Mouse (Mus musculus) neural tube, embryonic 11.5 days (tissue): ENCODE measurements around the gene Cdyl. TPM values are rescaled to one million over a fixed set of nuclear protein-coding genes. Genes with fewer than 3 reads are reported as not detected.

Source experiments
- ATAC-seq: fragments of 200-750 bp; cut with Nextera tagmentation; 2 replicates; pipeline ENCODE4 v1.8.0; 2017; ENCODE audit warnings: moderate number of reproducible peaks, mild to moderate bottlenecking, moderate TSS enrichment, moderate library complexity; ENCODE audit not compliant: insufficient read depth, low FRiP score, low TSS enrichment
- DNase-seq: peaks from one replicate; pipeline ENCODE4 v3.0.0-alpha.2; 2015; ENCODE audit warnings: low spot score
- H3K27ac ChIP-seq: fragments of 300-500 bp; sonication (generic); 2 replicates; pipeline ENCODE4 v1.5.1; 2014; ENCODE audit warnings: low read depth, mild to moderate bottlenecking, low read length
- H3K27me3 ChIP-seq: fragments of 300-500 bp; sonication (generic); 2 replicates; pipeline ENCODE4 v1.6.1; 2014; ENCODE audit warnings: mild to moderate bottlenecking, low read length, mixed read lengths; ENCODE audit not compliant: control insufficient read depth, insufficient read depth
- H3K36me3 ChIP-seq: fragments of 300-500 bp; sonication (generic); 2 replicates; pipeline ENCODE4 v1.6.1; 2014; ENCODE audit warnings: mild to moderate bottlenecking, low read length, moderate library complexity, mixed read lengths; ENCODE audit not compliant: control insufficient read depth, insufficient read depth
- H3K4me1 ChIP-seq: fragments of 300-500 bp; sonication (generic); 2 replicates; pipeline ENCODE4 v1.6.1; 2014; ENCODE audit warnings: low read length, mixed read lengths; ENCODE audit not compliant: control insufficient read depth, insufficient read depth
- H3K4me2 ChIP-seq: fragments of 300-500 bp; sonication (generic); 2 replicates; pipeline ENCODE4 v1.6.1; 2014; ENCODE audit warnings: low read depth, mild to moderate bottlenecking, moderate library complexity
- H3K4me3 ChIP-seq: fragments of 300-500 bp; sonication (generic); 2 replicates; pipeline ENCODE4 v1.5.1; 2014; ENCODE audit warnings: low read depth, low read length
- H3K9ac ChIP-seq: fragments of 300-500 bp; sonication (generic); 2 replicates; pipeline ENCODE4 v1.6.1; 2014; ENCODE audit warnings: mild to moderate bottlenecking, low read length
- H3K9me3 ChIP-seq: fragments of 300-500 bp; sonication (generic); 2 replicates; pipeline ENCODE4 v1.6.1; 2016; ENCODE audit warnings: low read length; ENCODE audit not compliant: control insufficient read depth
- WGBS: fragments of 180-500 bp; shearing (Covaris S2); extraction: QIAGEN DNeasy Blood & Tissue Kit; methylation state at CpG from one replicate; pipeline ENCODE4 v1.1.7; 2014; 5-methylcytosine and 5-hydroxymethylcytosine counted together
- polyA plus RNA-seq: library from polyadenylated mRNA; unstranded; fragments of >200 nt; fragmentation: Nextera tagmentation; extraction: Ambion mirVana; gene quantifications from 2 replicates; pipeline ENCODE4 v1.2.1, GENCODE M21; 2014

Cdyl gene
- polyA plus RNA-seq, 1 experiment from 2014 or later: 15.1 TPM

- ATAC-seq: no peak
- H3K36me3 ChIP-seq: no peaks in the 10 kb centered on the region
- no peak overlapping the region for H3K4me3 ChIP-seq
- WGBS: 72% methylated on average over 7 of the region's 7 CpGs
- H3K9me3 ChIP-seq: no peaks in the 10 kb centered on the region
- H3K27me3 ChIP-seq: no peaks in the 10 kb centered on the region
- H3K4me1 ChIP-seq: no peaks in the 10 kb centered on the region
- DNase-seq: no peak
- H3K4me2 ChIP-seq: no peak overlapping the region
- no peak overlapping the region for H3K27ac ChIP-seq
- H3K9ac ChIP-seq: no peak overlapping the region
These were observed 17.9 kb downstream of the Cdyl start for GRCm38 (mm10) chr13:35677433-35678051.

DNA sequence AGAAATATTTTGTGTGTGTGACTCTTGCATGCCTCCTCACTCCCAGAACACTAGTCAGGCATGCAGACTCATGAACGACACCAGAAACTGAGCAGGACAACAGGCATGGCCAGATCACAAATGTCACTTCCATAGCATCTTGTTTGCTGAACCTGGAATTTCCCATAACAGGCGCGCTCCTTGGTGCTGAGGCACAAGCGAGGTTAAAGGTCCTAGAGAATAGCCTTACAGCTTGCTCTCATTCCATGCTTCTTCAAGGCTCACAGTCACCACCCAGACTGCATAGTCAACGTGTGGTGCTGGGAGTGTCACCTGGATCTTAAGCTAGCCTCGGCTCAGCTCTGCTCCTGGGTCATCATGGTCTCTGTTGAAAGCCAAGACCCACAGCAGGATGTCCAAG is 19.1 kb downstream of the Cdyl start:
- ATAC-seq (no peak), DNase-seq (no peak)
- H3K4me3 ChIP-seq: no peak overlapping the region
- H3K4me2 ChIP-seq: no peak overlapping the region
- no peaks in the 10 kb centered on the region for H3K4me1 ChIP-seq
- 89% methylated on average over 6 of the region's 6 CpGs for WGBS
- no peaks in the 10 kb centered on the region for H3K27me3 ChIP-seq
- no peaks in the 10 kb centered on the region for H3K9me3 ChIP-seq
- no peak overlapping the region for H3K27ac ChIP-seq
- no peaks in the 10 kb centered on the region for H3K36me3 ChIP-seq
- H3K9ac ChIP-seq: no peak overlapping the region

DNA sequence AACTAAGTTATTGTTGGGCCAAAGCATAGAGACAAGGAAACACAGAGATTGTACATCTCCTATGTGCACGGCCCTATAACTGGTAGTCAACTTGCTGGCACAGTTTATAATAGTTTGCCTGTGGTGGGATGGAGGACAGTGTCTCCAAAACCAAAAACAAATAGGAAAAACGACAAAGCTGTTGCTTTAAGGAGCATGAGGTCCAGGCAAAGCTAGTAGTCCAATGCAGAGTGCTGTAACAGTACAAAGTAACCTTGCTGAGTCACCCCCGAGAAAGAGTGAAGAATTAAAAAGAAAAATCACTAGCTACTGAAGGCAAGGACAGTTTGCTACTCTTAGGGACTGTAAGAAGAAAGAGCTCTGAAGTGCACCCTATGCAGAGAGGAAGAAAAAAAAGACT is 21.7 kb downstream of the Cdyl start:
- Histone ChIP-seq H3K36me3 (no peaks in the 10 kb centered on the region), H3K9ac (no peak overlapping the region), H3K9me3 (no peaks in the 10 kb centered on the region), H3K4me2 (no peak overlapping the region), H3K4me3 (no peak overlapping the region), H3K27me3 (no peaks in the 10 kb centered on the region), H3K4me1 (no peaks in the 10 kb centered on the region), H3K27ac (no peak overlapping the region)
- ATAC-seq (no peak), DNase-seq (no peak)
- WGBS: 88% methylated on average over 3 of the region's 3 CpGs

GRCm38 (mm10) chr13:35686273-35686672 is 26.6 kb downstream of the Cdyl start:
- Histone ChIP-seq H3K36me3 (no peaks in the 10 kb centered on the region), H3K4me3 (no peak overlapping the region), H3K27ac (no peak overlapping the region), H3K9ac (no peak overlapping the region), H3K4me2 (no peak overlapping the region), H3K4me1 (no peaks in the 10 kb centered on the region), H3K9me3 (no peaks in the 10 kb centered on the region), H3K27me3 (no peaks in the 10 kb centered on the region)
- DNase-seq (no peak), ATAC-seq (no peak)
- WGBS: 84% methylated on average over 8 of the region's 8 CpGs

DNA sequence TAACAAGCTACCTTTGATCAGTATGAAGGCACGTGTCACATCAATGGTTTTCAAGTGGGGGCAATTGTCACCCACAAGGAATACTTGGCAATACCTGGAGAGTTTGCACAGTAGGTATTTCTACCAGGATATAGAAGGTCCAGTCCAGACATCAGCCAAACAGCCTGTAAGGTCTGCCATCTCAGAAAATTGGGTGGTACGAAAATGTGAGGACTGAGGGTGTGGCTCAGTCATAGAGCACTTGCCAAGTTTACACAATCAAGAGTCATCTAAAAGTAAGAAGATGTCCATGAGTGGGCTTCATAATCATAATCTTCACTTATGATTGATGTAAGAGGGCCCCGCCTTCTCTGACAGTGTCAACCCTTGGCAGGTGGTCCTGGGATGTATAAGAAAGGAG is 29.9 kb downstream of the Cdyl start:
- no peak overlapping the region for H3K4me2 ChIP-seq
- no peak overlapping the region for H3K4me3 ChIP-seq
- H3K9ac ChIP-seq: no peak overlapping the region
- H3K27ac ChIP-seq: no peak overlapping the region
- 91% methylated on average over 3 of the region's 3 CpGs for WGBS
- no peaks in the 10 kb centered on the region for H3K9me3 ChIP-seq
- no peak for DNase-seq
- no peaks in the 10 kb centered on the region for H3K27me3 ChIP-seq
- no peaks in the 10 kb centered on the region for H3K4me1 ChIP-seq
- no peaks in the 10 kb centered on the region for H3K36me3 ChIP-seq
- no peak for ATAC-seq

DNA sequence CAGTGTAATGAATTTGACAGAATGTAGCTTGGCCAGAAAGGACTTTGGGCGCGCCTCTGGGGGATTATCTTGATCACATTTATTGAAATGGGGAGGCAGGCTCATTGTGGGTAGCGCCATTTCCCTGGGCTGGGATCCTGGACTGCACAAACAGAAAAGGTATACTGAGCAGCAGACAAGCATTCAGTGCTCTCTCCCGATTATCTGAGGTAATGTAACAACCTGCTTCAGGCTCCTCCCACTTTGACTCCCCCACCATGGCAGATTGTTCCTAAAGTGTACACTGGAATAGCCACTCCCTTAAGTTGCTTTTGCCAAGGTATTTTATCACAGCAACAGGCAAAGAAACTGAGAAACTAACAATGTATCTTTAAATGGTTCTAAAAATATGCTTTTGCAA is 58.0 kb downstream of the Cdyl start:
- Histone ChIP-seq H3K27me3 (no peaks in the 10 kb centered on the region), H3K27ac (no peak overlapping the region), H3K9me3 (no peaks in the 10 kb centered on the region), H3K36me3 (no peaks in the 10 kb centered on the region), H3K4me3 (no peak overlapping the region), H3K4me2 (no peak overlapping the region), H3K9ac (no peak overlapping the region), H3K4me1 (no peaks in the 10 kb centered on the region)
- 93% methylated on average over 4 of the region's 4 CpGs for WGBS
- no peak for ATAC-seq
- DNase-seq: no peak

DNA sequence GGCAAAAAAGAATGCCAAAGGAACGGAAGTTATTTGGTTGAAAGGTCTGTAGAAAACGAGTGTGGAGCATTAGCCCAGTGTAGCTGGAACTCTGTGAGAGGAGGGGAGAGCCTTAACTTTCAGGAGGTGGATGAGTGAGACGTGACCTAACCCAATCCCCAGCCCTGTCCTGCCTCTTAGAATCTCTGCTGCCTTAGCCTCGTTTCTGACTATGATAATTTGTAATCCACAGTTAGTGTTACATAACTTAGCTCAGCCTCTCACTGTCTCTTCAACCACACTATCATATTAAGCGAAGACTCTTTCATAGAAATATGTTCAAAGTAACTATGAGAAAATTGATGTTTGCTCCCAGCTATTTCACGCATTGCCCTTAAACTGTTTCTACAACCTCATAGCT is 59.9 kb downstream of the Cdyl start:
- DNase-seq (no peak), ATAC-seq (no peak)
- 81% methylated on average over 6 of the region's 6 CpGs for WGBS
- Histone ChIP-seq H3K27me3 (no peaks in the 10 kb centered on the region), H3K4me3 (no peak overlapping the region), H3K4me2 (no peak overlapping the region), H3K36me3 (no peaks in the 10 kb centered on the region), H3K9ac (no peak overlapping the region), H3K27ac (no peak overlapping the region), H3K9me3 (no peaks in the 10 kb centered on the region), H3K4me1 (no peaks in the 10 kb centered on the region)

GRCm38 (mm10) chr13:35723073-35723472 is 63.4 kb downstream of the Cdyl start:
- DNase-seq: no peak
- Histone ChIP-seq H3K27me3 (no peaks in the 10 kb centered on the region), H3K9ac (no peak overlapping the region), H3K4me3 (no peak overlapping the region), H3K36me3 (no peaks in the 10 kb centered on the region), H3K4me2 (no peak overlapping the region), H3K9me3 (no peaks in the 10 kb centered on the region), H3K27ac (no peak overlapping the region), H3K4me1 (no peaks in the 10 kb centered on the region)
- ATAC-seq: no peak
- whole genome bisulfite sequencing: 76% methylated on average over 1 of the region's 1 CpGs

- no peak overlapping the region for H3K4me2 ChIP-seq
These were observed 66.4 kb downstream of the Cdyl start for GRCm38 (mm10) chr13:35726025-35726424.

More at GRCm38 (mm10) chr13:35726025-35726424, 66.4 kb downstream of the Cdyl start:
- Histone ChIP-seq H3K27ac (no peak overlapping the region), H3K36me3 (no peaks in the 10 kb centered on the region), H3K4me3 (no peak overlapping the region), H3K9me3 (no peaks in the 10 kb centered on the region), H3K27me3 (no peaks in the 10 kb centered on the region), H3K4me1 (no peaks in the 10 kb centered on the region), H3K9ac (no peak overlapping the region)
- ATAC-seq: no peak
- no peak for DNase-seq
- WGBS: 94% methylated on average over 3 of the region's 3 CpGs
